In genomic region chr13:96215046-96215445, GRCm38 (mm10) we compare ENCODE assay signal across 14 mouse cellular contexts.
"Had no signal": no experiment of that assay in that cellular context is flagged by ENCODE, and none has a peak within 500 bp of the region (broad histone marks: within the 10 kb centered on the region; RNA-seq: fewer than 3 reads in every experiment).

No protein-coding gene starts in this region.

- H3K27me3 ChIP-seq: limb, embryonic 12.5 days; neural tube, embryonic 12.5 days had no signal

- ATAC-seq: lung, postnatal 0 days had no signal

- H3K27ac ChIP-seq: left cerebral cortex, adult 2 months; limb, embryonic 12.5 days; liver, embryonic 14.5 days; midbrain, embryonic 10.5 days; neural tube, embryonic 12.5 days had no signal

- H3K4me1 ChIP-seq: limb, embryonic 12.5 days; midbrain, embryonic 10.5 days; neural tube, embryonic 12.5 days had no signal

- H3K4me3 ChIP-seq: left cerebral cortex, adult 2 months; limb, embryonic 12.5 days; midbrain, embryonic 10.5 days; neural tube, embryonic 12.5 days had no signal

- DNase-seq: kidney, postnatal 14 days; liver; lung, adult 18-20 months; lung, postnatal 36 days; midbrain, embryonic 14.5 days; spleen, adult 18-20 months; thymus, adult 18-20 months; thymus, postnatal 14 days had no signal
